In genomic region chr14:100607109-100607508, GRCm38 (mm10) we compare ENCODE assay signal across 11 mouse cellular contexts.
DNase-seq lines count a peak whose midpoint lies in the region; ATAC-seq and TF ChIP-seq lines count a peak whose summit lies in the region.
"Had no signal": no experiment of that assay in that cellular context is flagged by ENCODE, and none has a peak within 500 bp of the region (broad histone marks: within the 10 kb centered on the region; RNA-seq: fewer than 3 reads in every experiment).

No protein-coding gene starts in this region.

- DNase-seq in hindbrain, postnatal 0 days (ENCODE audit: low spot score) = peak; percentile 78
- peak; percentile 86 for DNase-seq in Muller cell, postnatal 12 days (ENCODE audit: inconsistent ontology term)
- DNase-seq in adipocyte (ENCODE audit: low spot score) = peak; percentile 65
- peak; percentile 45 to 53 for DNase-seq in heart, postnatal 36 days
- no peak for DNase-seq in embryo, embryonic 10 days (ENCODE audit: low spot score)
- DNase-seq in thymus, postnatal 4 days = no peak

- H3K4me3 ChIP-seq in hindbrain, postnatal 0 days (ENCODE audit: low read length) = no peak overlapping the region
- no peak overlapping the region for H3K4me3 ChIP-seq in hindbrain, embryonic 13.5 days
- H3K4me3 ChIP-seq: megakaryocyte, embryonic 14.5 days; neural tube, embryonic 13.5 days had no signal

- no peak overlapping the region for H3K27ac ChIP-seq in hindbrain, postnatal 0 days
- H3K27ac ChIP-seq in hindbrain, embryonic 13.5 days = no peak overlapping the region
- H3K27ac ChIP-seq: neural tube, embryonic 13.5 days had no signal

- no peaks in the 10 kb centered on the region for H3K4me1 ChIP-seq in hindbrain, postnatal 0 days (ENCODE audit: insufficient read depth, low read length)
- H3K4me1 ChIP-seq in hindbrain, embryonic 13.5 days (replicated peaks) = no peaks in the 10 kb centered on the region
- H3K4me1 ChIP-seq: megakaryocyte, embryonic 14.5 days; neural tube, embryonic 13.5 days had no signal

- no peaks in the 10 kb centered on the region for H3K27me3 ChIP-seq in hindbrain, postnatal 0 days (ENCODE audit: insufficient read depth, low read length)
- H3K27me3 ChIP-seq in hindbrain, embryonic 13.5 days = no peaks in the 10 kb centered on the region
- H3K27me3 ChIP-seq: megakaryocyte, embryonic 14.5 days; neural tube, embryonic 13.5 days had no signal

- intact Hi-C loops in heart, postnatal 36 days (cut with DNase I) = no loop called here

- no peak for TF ChIP-seq CTCF in hindbrain, postnatal 0 days (IDR thresholded peaks at IDR 0.05; ENCODE audit: low read depth)

- no peaks in the 10 kb centered on the region for H3K36me3 ChIP-seq in hindbrain, postnatal 0 days (ENCODE audit: insufficient read depth, low read length)
- no peaks in the 10 kb centered on the region for H3K36me3 ChIP-seq in hindbrain, embryonic 13.5 days
- H3K36me3 ChIP-seq: G1E; neural tube, embryonic 13.5 days had no signal

- 59% methylated on average over 4 of the region's 4 CpGs for WGBS in hindbrain, postnatal 0 days
- 92% methylated on average over 4 of the region's 4 CpGs for WGBS in hindbrain, embryonic 13.5 days

- no peaks in the 10 kb centered on the region for H3K9me3 ChIP-seq in hindbrain, postnatal 0 days (ENCODE audit: low read length)
- no peaks in the 10 kb centered on the region for H3K9me3 ChIP-seq in hindbrain, embryonic 13.5 days
- H3K9me3 ChIP-seq: neural tube, embryonic 13.5 days had no signal

- peak; percentile 35; the same call in 1 of the 2 replicates for ATAC-seq in hindbrain, postnatal 0 days
- no peak for ATAC-seq in hindbrain, embryonic 13.5 days (ENCODE audit: low FRiP score)
- ATAC-seq: intestine, embryonic 16.5 days had no signal

- no peak overlapping the region for H3K4me2 ChIP-seq in hindbrain, postnatal 0 days (ENCODE audit: low read depth, low read length)
- no peak overlapping the region for H3K4me2 ChIP-seq in hindbrain, embryonic 13.5 days
- H3K4me2 ChIP-seq: neural tube, embryonic 13.5 days had no signal

- no peak overlapping the region for H3K9ac ChIP-seq in hindbrain, postnatal 0 days (replicated peaks; ENCODE audit: low read length)
- H3K9ac ChIP-seq in hindbrain, embryonic 13.5 days = no peak overlapping the region
- H3K9ac ChIP-seq: neural tube, embryonic 13.5 days had no signal

Comparison
In these comparisons a context has a peak if more than half of its experiments do, and no peak if none do; other contexts are left out.
1. DNase-seq: peak in hindbrain, postnatal 0 days (single experiment), Muller cell, postnatal 12 days (single experiment), adipocyte (single experiment) and heart, postnatal 36 days (2 of 2); none in embryo, embryonic 10 days (single experiment) and thymus, postnatal 4 days (single experiment).